Mouse (Mus musculus) T-cell, adult 2 months (primary cell): ENCODE measurements around the gene Gm44511.
"Not testable (repeated sequence)": the region's sequence is repeated elsewhere in the genome, so short reads cannot be mapped to it uniquely, and the experiment has no call there.

Experiments used
- DNase-seq: peaks from one replicate; pipeline ENCODE4 v3.0.0; 2022; ENCODE audit warnings: low spot score

The Gm44511 gene

DNA sequence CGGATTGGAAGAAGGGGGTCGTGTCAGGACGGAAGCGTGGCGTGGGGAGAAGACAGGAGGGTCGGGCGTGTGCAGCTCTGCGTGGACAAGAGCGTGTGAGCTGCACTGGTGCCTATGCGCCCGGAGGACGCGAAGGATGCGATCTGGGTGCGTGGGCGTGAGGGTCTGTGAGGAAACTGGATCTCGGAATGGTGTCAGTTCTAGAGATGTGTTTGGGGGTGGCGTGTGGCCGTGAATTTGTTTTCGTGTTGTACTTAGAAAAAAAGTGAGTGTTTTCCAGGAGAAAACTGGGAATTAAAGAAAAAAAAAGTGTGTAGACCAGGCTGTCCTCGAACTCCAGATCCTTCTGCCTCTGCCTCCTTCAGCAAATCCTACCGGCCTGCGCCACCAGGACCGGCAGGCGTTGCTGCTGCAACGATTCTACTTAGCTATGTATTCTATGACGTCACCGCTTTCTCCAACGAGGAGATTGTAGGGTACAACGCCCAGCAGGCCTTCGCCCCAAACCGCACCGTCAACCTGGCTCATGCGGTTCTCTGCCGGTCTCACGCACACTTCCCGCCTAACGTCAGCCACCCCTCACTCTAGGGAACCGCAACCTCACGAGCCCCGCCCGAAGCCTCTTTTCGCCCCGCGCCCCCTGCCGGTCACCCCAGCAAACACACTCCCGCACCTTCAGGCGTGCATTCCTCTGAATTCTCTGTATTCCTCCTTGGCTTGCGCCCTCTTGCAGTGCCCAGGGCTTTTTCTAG lies 26.8 kb downstream of the Gm44511 start:
- peak; percentile 88 for DNase-seq

DNA sequence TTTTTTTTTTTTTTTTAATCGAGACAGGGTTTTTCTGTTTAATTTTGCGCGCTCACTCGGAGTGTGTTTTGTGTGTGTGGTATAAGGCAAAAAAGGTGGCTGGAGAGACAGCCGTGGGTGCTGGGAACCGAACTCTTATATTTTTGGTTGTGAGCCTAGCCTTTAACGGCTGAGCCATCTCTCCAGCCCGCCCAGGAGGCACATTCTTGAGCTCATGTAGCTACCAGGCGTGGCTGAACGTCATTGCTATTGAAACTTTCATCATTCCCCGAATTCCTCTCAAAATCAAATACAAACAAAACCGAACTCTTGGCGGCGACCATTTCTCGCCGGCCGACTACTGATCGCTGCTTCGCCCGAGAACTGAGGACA lies 27.4 kb downstream of the Gm44511 start:
- peak; percentile 75 for DNase-seq

DNA sequence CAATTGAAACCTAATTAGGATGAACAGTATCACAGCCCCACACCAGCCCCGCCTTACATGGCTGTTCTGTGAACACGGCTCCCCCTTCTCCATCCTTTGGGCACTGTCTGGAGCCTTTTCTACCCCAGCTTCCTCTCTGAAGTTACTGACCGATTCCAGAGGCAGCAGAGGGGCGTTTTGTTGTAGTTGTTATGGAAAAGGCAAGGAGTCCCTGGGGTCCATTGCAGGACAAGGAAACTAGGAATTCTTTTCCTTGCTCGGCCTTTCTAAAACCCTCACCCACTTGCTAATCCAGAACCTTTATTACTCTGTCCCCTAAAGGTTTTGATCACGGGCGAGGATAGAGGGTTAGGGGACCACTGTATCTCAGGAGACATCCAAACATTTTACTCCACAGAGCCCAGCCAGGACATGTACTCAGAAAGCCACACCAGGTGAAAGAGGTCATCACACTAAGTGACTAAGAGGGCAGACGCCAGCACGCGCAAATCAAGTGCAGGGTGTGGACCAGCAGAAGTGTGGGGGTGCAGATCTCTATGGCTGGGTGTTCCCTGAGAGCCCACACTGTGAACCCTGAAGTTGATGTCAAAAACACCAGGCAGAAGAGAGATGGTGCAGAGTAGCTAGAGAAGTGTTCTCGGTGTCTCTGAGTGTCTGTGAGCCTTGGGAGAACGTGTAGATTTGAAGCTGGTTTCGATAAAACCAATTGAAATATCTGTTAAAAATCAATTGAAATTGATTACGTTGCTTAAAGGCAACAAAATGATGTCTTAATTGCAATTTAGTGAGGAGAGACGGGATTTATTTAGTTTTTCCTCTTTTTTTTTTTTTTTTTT lies 28.0 kb downstream of the Gm44511 start:
- DNase-seq = peak; percentile 45

DNA sequence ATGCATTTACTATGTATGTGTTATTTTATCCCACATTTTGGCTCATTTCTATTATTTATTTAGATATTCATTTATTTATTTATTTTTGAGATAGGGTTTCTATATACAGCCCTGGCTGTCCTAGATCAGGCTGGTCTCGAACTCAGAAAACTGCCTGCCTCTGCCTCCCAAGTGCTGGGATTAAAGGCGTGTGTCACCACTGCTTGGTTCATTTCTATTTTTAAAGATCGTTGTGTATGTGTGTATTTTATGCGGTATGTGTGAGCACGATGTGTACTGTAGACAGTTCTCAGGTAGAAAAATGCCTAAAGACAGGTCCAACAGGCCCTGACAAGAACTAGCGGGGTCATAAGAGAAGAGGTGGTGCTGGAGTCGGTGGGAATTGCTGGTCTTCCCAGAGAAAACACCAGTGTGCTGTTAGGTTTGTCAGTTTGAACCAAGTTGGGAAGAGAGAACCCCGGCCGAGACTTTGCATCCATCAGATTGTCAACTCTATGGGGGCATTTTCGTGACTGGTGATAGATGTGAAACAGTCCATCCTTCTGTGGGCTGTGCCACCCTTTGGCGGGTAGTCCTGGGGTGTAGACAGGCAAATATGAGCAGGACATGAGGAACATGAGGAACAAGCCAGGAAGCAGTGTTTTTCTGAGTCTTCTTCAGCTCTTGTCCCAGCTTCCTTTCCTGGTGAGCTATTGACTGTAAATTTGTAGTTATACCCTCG lies 28.8 kb downstream of the Gm44511 start:
- no peak for DNase-seq

DNA sequence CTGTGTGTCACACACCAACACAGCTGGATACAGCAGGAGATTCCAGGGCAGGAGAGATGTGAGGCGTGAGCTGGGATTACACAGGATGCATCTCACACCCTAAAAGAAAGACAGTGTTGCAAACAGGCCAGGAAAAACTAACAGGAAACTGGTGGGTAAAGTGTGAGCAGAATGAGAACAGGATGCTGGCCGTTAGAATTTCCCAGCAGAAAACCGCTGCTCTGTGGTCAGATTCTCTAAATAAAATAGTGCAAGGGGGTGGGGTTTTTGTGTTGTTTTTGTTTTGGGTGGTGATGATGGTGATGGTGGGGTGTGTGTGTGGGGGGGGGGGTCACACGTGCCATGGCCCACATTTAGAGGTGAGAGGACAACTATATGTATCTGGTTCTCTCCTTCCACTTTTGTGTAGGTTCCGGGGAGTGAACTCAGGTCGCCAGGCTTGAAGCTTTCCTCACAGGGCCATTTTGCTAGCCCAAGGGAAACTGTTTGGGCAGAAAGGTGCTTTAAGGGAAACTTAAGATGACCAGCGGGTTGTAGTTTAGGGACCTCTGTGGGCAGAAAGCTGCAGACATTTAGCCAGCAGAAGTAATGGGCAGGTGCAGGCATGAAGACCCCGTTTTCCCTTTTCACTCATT lies 29.7 kb downstream of the Gm44511 start:
- peak; percentile 70 for DNase-seq

DNA sequence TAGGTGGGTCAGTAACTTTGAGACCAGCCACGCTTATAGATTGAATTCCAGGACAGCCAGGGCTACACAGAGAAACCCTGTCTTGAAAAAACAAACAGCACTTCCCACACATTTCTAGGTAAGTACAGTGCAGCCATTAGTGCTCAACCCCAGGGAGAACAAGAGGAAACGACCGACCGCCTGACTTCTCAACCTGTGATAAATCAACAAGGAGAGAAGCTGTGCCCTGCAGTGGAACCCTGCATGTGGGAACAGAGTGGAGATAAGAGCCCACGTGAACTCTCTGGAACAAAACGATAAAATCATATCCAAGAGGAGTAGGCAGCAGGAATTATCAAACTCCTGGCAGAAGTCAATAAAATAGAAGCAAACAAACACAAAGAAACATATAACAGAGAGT lies 32.4 kb downstream of the Gm44511 start:
- no peak for DNase-seq

DNA sequence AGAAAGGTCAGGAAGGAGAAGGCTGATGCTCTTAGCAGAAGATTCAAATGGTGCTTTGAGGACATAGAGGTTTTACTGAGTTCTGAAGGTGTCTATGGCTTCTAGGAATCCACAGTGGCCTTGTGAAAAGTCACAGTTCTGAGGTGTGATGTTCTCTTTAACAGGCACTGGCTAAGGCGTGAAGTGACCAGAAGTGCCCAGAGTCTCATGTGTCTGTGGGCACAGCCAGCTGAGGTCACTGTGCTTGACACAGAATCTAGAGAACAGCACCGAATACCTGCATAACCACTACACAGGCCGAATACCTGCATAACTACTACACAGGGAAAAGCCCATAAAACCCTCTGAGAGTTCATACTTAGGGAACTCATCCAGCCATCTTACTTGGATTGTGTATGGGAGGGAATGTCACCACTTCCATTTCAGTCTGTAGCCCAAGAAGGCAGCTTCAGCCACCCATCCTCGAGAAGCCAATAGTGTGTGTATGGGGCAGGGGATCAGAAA lies 35.6 kb downstream of the Gm44511 start:
- not testable (repeated sequence) for DNase-seq

DNA sequence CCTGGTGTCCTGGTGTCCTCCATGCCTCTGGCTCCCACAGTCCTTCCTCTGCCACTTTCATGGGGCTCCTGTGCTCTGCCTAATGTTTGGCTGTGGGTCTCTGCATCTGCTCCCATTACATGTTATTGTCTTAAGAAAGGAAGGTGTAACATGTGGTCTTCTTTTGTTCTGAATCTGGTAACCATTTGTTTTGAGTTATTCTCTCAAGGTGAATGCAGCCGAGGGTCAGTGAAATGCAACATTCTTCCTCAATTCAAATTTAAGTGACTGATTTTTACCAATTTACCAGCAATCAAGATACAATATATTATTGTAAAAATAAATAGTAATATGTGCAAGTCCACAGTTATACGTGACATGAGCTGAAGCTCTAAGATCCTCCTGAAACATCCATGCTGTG lies 37.0 kb downstream of the Gm44511 start, which contains the start of gene Klrb1c:
Gene Klrb1c (minus strand): TSS at position 101 of the 400 bp plus-strand sequence.
- DNase-seq = no peak

DNA sequence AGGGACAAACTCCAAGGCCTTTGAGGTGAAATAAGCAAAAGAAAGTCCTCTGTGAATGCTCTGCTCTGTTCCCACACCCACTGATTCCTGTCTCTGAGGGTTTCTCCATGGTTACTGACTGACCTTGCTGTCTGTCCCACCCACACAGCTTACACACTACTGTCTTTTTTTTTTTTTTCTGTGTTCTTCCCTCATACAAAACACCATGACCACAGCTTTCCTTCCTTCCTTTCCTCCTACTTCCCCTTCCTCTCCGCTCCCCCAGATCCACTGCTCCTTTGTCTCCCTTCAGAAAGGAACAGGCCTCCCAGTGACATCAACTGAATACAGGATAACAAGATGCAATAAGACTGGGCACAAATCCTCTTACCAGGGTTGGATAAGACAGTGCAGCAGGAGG lies 37.6 kb downstream of the Gm44511 start:
- no peak for DNase-seq

DNA sequence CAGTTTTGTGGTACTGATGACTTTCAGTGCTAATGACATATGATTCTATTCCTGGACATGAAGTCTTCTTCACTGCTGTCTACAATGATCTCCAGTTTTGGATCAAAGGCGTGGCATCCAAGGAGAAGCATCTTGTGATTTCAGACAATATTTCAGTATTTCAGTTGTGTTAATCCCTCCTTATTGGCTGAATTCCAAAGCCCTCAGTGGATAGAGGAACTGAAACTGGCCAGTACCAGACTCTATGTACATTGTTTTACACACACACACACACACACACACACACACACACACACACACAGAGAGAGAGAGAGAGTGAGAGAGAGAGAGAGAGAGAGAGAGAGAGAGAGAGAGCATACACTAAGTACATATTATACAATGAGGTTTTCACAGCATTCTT lies 39.7 kb downstream of the Gm44511 start:
- DNase-seq = not testable (repeated sequence)

DNA sequence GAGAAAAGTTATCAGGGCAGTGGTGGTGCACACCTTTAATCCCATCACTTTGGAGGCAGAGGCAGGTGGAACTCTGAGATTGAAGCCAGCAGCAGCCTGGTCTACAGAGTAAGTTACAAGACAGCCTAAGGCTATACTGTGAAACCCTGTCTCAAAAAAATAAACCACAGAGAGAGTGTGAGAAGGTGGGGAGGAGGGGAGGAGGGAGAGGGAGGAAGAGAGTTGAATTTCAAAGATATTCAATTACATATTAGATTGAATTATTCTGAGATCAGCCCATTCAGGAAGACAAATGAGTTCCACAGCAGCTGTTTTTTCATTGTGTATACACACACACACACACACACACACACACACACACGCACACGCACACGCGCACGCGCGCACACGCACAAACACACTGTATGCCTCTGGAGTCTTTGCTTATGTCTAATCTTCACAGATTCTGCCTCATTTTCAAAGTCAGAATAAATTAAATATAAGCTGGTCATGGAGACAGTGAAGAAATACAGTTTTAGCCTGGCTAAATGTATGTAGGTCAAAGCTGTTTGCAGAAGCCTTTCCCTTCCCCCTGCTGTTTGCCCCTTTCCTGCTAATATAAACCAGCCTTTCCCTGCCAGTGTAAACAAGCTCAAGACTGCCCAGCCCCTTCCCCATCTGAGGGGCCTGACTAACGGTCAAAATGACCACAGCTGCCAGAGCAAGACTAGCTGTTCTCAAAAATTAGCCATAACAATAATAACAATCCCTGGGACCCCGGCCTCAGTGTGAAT lies 56.4 kb downstream of the Gm44511 start:
- no peak for DNase-seq

DNA sequence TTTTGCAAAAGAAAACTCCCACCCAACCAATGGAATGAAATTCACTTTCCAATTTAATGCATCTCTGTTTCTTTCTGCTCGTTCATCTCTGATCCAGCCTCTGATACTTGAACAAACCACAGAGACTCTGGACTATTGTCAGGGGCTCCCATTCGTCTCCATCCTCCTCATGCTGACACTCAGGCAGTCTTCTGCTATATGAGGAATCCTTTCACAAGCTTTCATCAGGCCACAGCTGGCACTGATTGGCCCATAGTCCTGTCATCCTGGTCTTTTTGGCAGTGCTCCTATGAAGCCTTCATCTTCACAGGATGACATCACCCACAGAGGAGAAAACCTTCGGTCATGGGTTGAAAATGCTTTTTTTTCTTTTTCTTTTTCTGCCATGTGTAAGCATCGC lies 58.1 kb downstream of the Gm44511 start:
- no peak for DNase-seq

DNA sequence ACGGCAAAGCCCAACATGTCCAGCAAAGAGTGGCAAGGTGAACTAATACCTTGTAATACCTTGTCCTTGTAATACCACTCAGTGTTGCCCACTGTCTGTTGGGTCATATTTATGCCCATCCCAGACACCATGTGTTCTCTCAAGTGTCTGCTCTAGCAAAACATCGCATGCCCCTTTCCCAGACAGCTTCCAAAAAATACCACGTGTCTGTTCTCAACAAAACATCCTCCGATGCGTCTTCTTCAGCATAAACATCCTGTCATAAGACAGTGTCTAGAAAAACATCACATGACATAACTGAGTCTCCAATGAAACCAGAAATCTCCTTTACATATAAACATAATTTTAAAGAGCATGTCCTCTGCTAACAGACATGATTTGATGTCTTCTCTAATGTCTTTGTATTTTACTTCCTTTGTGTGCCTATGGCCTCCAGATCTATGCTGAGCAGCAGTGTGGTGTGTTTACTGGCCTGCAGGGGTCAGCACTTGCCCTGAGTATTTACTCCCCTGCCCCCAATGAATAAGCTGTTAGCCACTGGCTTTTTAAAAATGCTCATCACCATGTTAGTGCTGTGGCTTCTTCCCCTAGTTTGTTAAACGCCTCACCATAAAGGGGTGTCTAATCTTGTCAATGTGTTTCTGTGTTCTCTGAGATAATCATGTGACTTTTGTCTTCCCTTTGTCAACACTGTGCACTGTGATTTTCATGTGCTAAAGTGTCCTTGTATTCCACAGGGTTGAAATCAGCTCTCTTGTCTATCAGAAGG lies 59.4 kb downstream of the Gm44511 start:
- DNase-seq = peak; percentile 72

DNA sequence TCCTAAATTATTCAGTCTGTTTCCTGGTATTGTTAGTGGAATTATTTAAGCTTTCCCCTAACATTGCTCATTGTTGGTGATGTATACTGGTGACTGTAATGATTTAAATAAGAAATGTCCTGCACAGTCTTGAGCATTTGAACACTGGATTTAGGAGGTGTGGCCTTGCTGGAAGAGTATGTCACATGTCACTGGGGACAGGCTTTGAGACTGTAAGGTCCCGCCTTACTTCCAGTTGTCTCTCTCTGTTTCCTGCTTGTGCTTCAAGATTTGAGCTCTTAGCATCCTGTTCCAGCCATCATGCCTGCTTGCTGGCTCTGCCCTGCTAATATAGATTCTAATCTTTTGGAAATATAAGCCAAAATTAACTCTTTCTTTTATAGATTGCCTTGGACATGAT lies 60.9 kb downstream of the Gm44511 start:
- DNase-seq = no peak

DNA sequence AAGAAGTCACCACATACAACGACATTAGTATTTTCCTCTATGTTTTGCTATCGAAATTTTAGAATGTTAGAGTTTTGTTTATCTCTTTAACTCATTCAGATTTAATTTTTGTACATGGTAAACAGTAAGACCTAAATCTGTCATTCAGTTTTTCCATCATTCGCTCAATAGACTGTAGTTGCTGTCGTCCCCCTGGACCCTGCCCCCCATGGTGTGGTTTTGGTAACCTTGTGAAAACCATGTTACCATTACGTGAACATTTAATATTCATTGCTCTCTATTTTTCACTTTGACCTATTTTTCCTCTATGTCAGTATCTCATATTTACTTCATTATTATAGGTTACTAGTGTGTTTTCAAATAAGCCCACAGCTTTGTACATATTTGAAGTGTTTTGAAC lies 61.5 kb downstream of the Gm44511 start:
- DNase-seq = no peak

DNA sequence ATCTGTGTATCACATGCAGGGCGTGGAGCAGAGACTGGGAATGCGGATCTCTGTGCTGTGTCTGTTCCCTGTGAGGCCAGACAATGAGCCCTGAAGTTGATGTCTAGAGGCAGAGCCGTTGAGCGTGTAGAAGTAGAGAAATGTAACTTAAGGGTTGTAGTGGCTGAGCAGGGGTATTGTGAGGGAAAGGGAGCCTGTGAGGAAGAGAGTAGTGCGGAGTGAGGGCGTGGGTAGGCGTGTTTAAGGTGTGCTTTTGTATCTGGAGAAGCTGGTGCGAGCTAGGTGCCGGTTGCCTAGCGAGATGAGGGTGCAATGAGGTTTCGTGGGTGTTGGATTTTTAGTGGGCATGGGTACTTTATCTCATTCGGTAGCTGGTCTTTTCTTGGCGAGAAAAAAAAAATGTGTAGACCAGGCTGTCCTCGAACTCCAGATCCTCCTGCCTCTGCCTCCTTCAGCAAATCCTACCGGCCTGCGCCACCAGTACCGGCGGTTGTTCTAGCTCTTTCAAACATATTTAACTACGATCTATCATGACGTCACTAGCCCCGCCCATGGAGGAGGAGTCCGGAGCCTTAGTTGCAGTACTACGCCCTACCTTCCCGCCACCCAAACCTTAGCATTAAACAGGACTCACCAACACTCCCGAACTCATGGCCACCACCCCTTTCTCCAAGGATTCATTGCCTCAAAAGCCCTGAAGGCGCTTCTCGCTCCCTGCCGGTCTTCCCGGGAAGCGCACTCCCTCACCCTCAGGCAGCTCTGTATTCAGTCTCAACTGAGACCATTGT lies 62.2 kb downstream of the Gm44511 start:
- DNase-seq = peak; percentile 94

DNA sequence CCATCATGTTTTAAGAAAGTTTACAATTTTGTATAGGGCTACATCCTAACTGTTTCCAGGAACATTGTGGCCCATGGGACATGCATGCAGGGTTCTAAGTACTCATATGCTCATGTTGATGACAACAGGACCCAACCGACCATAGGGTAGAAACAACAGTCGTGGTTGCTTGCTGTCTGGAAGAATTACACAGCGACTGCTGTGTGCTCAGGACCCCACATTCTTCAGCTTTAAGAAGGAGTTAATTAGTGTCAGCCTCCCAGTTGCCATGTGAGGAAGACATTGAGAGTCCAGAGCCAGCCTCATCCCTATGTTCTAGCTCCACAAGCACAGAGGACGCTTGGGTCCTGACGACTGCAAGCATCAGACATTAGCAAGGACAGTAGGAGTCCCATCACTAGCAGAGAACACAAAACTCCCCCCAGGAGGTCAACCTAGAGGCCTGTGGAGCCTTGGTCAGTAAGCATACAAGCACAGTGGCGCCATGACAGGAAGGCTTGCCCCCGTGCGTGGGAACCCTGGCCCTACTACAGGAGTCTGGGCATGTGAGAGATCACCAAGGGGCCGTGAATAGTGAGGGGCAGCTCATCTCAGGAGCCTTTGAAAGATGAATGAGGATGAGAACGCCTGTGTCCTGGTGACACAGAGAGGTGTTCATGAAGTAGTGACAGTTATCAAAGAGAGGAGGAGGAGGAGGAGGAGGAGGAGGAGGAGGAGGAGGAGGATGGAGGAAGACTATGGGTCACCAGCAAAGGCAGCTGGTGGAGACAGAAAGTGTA lies 63.0 kb downstream of the Gm44511 start:
- not testable (repeated sequence) for DNase-seq

DNA sequence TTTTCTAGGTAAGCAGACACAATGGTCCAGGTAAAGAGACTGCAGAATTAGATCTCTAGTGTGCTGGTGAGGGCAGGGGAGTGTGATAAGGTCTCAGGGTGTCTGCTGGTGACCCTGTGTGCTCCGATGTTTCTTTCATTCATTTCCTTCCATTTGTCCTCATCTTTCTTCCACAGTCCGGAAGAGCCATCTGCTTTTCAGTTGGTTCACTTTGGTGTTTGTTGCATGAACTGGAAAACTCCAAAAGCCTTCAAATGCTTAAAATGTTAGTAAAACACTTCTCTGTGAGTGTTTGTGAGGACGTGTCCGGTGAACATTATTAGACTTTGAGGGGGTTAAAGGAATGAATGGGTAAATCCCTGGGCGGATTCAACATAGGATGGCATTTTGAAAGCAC lies 65.0 kb downstream of the Gm44511 start:
- DNase-seq = no peak
